Mouse (Mus musculus) megakaryocyte, embryonic 14.5 days (primary cell): Measurements from ENCODE around the gene Atoh8.

Experiments
- FLI1 ChIP-seq: IDR thresholded peaks from 2 replicates; pipeline ENCODE4 v1.6.1; 2012; ENCODE audit warnings: low read length, inconsistent platforms, mixed read lengths
- GATA1 ChIP-seq: IDR thresholded peaks from 3 replicates; pipeline ENCODE4 v1.6.1; 2012; ENCODE audit warnings: mixed read lengths, low read length, inconsistent platforms, borderline replicate concordance

- no peak for TF ChIP-seq FLI1
- TF ChIP-seq GATA1: no peak
These were observed 73.1 kb downstream of the Atoh8 start for GRCm38 (mm10) chr6:72162155-72162890.
